Mouse (Mus musculus) cerebellum, adult (tissue): Measurements from ENCODE around the gene Chtop.
A peak's percentile ranks its signal among the peaks of the same experiment; 100 is the strongest.

Source experiments
- ATAC-seq: cut with Nextera tagmentation; 2 replicates; pipeline ENCODE4 v1.9.2; 2017; ENCODE audit warnings: mild to moderate bottlenecking, moderate library complexity, mixed read lengths; ENCODE audit not compliant: insufficient number of reproducible peaks, low FRiP score, low TSS enrichment

The Chtop gene

GRCm38 (mm10) chr3:90512948-90513642 is 3.8 kb upstream of the Chtop start:
- no peak for ATAC-seq

- no peak for ATAC-seq
Observed at GRCm38 (mm10) chr3:90512276-90512675, 3.0 kb upstream of the Chtop start.

GRCm38 (mm10) chr3:90509747-90510123 is 437 bp upstream of the Chtop start:
- no peak for ATAC-seq

GRCm38 (mm10) chr3:90508287-90508949 is 880 bp downstream of the Chtop start:
- no peak for ATAC-seq

DNA sequence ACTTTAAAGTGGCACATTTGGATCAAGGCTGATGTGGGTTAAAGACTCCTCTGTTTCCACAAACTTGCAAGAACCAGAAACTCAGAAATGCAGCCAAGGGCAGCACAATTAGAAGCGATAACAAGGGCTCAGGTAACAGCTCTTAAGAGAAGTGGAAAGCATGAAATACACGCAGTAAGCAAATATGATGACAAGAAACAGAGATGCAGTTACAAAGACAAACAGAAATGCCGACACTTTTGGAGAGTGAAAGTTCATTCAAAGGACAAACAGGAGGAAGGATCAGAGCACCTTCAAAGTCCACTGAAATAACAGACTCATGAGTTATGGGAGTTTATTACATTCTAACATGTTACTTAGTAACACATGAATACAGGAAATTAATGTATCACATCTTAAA is 2.9 kb downstream of the Chtop start:
- ATAC-seq, result no peak

DNA sequence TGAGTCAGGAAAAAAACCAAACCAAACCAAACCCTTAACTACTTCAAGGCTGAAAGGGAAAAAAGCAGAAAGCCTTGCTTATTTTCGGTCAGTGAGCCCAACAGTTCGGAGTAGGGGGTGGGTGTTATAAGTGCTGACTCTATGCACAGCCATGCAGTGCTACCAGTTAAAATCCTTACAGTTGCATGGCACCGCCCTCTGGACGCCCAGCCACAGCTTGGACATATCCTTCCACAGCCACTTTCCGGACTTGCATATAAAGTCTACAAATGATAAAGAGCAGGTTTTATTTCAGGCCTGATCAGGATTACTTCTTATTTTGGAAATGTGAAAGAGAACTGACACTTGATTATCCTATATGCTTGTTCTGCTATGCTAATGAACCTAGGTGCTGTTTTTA is 4.1 kb downstream of the Chtop start:
- ATAC-seq, result no peak

DNA sequence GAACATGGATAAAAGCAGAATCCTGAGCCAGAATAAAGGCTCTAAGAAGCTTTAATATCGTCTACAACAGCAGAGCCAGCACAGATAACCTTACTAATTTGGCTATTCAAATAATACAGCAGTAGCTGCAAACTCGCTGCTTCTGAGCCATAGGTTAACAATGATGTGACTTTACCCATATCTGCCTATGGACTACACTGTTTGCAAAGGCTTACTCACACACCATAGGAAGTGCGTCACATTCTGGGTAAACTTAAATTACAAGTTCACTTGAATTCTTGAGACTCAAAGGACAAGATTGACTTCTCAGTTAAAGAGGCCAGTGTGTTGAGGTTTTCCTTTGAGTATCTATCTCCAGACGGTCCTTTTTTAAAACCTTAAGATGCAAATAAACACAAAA is 5.9 kb downstream of the Chtop start:
- ATAC-seq, result no peak

GRCm38 (mm10) chr3:90497597-90497996 is 11.7 kb downstream of the Chtop start:
- no peak for ATAC-seq

DNA sequence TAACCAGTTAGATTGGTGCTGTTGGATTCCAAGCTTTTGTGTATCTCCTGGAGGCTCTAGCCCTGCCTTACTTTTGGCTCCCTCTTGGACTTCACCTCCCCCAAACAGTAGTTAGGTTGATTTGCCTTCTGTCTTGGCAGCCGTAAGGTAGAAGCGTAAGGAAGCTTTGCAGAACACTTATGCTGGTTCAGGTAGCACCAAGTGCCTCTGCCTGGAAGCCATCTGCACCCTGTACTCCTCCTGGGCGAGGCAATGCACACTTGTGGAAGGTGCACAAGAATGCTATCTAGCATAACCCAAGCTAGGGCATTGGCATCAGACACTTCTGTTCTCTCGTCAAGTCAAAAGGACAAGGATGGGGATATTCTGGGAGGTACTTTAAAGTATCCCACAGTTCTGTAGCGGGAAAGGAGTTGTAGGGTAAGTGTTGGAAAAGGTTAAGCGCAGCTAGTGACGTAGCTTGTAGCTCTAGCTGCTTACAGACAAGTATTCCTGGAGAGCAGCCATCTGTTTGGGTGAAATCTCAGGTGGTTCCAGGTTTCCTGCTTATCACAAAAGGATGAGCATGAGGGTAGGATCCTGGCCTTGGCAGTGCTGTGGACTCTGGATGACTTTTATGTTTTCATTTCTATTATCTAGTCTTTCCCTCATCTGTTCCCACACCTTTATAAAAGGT is 13.3 kb downstream of the Chtop start:
- no peak for ATAC-seq

GRCm38 (mm10) chr3:90493831-90494540 is 15.3 kb downstream of the Chtop start:
- no peak for ATAC-seq

GRCm38 (mm10) chr3:90491350-90491749 is 17.9 kb downstream of the Chtop start:
- ATAC-seq, result no peak

DNA sequence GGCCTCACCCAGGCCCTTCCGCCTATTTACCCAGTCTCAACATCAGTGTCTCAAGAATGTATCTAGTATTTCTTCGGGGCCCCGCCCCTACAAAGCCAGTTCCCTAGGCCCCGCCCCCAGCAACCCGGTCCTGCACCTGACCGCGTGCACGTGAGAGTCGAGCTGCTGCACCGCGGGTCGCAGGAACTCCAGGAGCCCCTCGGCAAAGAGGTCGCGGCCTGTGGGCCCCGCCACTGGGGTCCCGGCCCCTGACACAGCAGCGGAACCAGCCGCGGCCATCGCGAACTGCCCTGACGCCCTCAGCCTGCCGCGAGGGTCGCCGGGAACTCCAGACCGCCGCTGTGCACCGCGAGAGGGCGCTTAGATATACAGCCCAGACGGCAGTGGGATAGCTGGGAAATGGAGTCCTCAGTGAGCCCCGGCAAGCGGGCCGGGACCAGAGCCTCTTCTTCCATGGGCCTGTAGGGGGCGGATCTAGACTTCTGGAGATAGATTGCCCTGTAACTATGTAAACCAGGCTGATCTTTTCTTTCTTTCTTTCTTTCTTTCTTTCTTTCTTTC is 18.5 kb downstream of the Chtop start, which contains the start of gene Snapin:
Gene Snapin (minus strand): TSS at position 338 of the 561 bp plus-strand sequence.
- ATAC-seq, result peak; percentile 99

DNA sequence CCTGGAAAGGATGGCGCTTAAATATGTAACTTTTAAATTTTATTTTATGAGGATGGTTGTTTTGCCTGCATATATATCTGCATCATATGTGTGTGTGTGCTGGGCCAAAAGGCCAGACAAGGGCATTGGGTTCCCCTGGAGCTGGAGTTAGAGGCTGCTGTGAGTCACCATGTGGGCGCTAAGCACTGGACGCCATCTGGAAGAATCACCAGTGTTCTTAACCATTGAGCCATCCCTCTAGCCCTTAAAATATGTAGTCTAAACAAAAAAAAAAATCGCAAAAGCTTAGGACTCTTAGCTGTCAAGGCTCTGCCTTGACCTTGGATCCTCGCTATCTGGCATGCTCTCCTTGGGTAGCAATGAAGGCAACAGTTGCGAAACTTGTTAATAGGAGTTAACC is 20.7 kb downstream of the Chtop start:
- ATAC-seq, result no peak

GRCm38 (mm10) chr3:90486998-90487397 is 22.3 kb downstream of the Chtop start:
- ATAC-seq, result no peak

DNA sequence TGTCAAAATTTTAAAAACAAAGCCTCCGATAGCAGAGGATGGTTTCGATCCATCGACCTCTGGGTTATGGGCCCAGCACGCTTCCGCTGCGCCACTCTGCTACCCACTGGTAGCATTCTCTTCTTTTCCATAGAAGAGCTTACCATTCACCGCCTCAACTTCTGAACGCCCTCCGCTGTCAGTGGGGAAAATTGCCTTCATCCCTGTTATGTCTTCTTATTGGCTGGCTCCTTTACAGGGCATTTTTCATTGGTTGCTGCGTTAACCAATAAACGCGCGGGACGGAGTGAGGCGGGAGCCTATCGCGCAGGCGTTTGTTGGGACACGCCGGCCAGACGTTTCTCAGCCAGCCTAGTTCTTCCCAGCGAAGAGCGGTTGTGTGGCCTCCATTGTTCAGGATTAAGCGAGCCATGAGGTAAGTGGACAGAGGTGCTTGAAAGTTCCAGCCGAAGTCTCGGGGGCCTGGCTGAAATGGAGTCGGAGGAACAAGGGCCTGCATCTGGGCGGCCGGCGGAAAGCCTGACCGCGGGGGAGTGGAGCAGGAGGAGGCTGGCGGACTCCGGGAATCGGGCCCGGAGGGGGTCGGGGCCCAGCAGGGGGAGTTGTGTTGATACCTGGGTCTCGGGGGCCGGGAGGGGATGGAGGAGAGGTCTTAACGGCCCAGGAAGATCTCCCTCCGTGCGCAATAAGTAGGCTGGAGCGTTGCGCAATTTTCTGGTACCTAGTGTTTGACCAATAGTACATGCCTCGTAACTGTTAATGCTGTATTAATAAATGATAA is 33.3 kb downstream of the Chtop start, which contains the start of gene Ilf2:
Gene Ilf2 (plus strand): TSS at position 296 of the 781 bp plus-strand sequence.
- ATAC-seq, result peak; percentile 99

DNA sequence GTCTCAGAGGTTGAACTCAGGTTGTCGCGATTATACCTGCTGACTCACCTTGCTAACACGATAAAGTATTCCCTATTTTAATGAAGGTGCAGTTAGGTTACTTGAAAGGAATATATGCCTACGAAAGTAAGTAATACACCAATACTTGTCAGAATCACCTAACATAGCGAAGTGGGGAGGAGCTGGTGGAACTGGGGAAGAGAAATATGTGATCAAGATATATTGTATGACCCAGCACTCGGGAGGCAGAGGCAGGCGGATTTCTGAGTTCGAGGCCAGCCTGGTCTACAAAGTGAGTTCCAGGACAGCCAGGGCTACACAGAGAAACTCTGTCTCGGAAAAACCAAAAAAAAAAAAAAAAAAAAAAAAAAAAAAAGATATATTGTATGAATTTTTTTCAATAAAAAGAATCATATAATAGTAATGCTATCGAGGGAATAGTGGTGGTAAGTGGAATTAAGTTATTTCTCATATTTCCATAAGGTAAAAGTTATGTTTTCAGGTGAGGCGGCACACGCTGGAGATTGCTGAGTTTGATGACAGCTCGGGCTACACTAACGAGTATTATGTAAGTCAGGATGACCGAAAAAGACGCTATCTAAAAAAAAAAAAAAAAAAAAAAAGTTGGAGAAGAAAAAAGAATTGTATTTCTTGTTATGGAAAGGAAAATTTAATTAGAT is 34.0 kb downstream of the Chtop start:
- no peak for ATAC-seq

DNA sequence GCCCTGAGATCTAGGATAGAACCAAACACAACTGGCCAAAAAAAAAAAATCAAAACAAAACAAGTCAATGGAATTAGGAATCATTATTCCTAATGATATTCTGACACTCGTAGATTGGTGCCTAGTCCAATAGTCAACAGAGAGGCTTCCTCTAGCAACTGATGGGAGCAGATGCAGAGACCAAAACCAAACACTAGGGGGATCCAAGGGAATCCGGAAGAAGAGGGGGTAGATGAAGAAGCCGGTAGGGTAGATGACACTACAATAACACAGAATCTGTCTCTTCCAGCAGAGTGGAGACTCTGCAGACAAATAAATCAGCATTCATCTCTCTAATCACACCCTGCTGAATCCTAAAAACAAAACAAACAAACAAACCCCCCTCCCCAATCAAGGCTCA is 37.1 kb downstream of the Chtop start:
- no peak for ATAC-seq

DNA sequence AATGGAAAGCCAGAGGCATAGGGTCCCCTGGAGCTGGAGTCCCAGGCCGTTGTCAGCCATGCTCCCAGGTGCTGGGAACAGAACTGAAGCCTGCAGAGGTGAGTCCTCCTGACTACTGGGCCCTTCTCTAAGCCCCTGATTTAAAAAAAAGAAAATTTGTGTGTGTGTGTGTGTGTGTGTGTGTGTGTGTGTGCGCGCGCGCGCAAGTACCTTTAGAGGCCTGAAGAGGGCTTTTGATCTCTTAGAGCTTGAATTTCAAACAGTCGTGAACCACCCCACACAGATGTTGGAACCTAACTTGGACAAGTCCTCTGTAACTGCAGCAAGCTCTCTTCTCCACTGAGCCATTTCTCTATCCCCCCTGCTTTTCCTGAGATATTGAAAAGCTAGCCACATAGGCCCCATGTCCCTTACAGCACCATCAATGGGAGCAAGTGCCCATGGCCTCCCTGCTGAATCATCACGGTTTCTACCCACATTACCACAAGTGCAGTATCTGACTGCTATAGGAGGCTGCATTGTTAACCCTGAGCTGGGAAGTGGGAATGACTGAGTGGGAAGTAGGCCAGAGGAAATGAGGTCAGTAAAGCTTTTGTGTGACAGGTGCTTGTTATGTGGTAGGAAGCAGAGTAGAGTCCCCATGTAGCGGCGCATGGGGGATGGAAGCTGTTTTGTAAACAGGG is 41.5 kb downstream of the Chtop start:
- no peak for ATAC-seq
